Mouse (Mus musculus) megakaryocyte, embryonic 14.5 days (primary cell): Measurements from ENCODE around the gene Eng.

Experiments used
- FLI1 ChIP-seq: IDR thresholded peaks from 2 replicates; pipeline ENCODE4 v1.6.1; 2012; ENCODE audit warnings: low read length, inconsistent platforms, mixed read lengths
- GATA1 ChIP-seq: IDR thresholded peaks from 3 replicates; pipeline ENCODE4 v1.6.1; 2012; ENCODE audit warnings: mixed read lengths, low read length, inconsistent platforms, borderline replicate concordance

DNA sequence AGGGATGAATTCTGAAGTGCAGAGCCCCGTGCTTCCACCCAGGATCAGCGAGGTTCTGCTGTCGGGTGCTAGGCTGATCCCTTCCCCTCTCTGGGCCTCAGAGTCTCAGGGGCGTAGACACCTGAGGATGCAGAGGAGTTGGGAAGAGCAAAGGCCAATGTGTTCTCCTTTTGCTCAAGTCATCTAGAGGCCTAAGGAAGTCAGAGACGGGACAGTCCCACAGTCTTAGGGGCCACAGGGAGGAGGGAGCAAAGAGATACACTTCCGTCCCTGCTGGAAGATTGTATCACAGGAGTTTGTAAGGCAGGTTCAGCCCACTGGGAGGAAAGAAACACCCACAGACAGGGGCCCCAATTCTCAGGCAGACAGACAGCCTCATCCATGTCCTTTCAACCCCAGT lies 75.7 kb downstream of the Eng start:
- TF ChIP-seq FLI1 (no peak), GATA1 (no peak)
